Mouse (Mus musculus): ENCODE data around the gene Rbms2. TPM values are rescaled to one million over a fixed set of nuclear protein-coding genes. Genes with fewer than 3 reads are reported as not detected.

Gene Rbms2
- polyA plus RNA-seq, 1 experiment = 76.2 TPM

DNA sequence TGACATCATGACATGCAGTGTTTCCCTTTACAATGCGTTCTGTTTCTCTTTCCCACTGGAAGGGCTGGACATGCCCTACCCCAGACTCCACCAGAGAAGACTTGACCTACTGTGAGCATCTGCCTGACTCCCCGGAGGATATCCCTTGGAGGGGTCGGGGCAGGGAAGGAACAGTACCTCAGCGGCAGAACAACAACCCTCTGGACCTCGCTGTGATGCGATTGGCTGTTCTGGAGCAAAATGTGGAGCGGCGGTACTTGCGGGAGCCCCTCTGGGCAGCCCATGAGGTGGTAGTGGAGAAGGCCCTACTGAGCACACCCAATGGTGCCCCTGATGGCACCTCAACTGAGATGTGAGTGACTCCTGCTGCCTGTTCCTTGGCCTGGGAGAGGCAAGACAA, 55.3 kb downstream of the Rbms2 start:
- H3K27me3 ChIP-seq (ENCODE audit: control insufficient read depth, insufficient read depth, low read length) = no peaks in the 10 kb centered on the region
- no peak overlapping the region for H3K27ac ChIP-seq (ENCODE audit: control insufficient read depth, insufficient read depth, low read length)
- H3K36me3 ChIP-seq (ENCODE audit: control insufficient read depth, insufficient read depth, low read length) = peaks cover 94% of the 10 kb centered on the region
- no peak overlapping the region for H3K4me3 ChIP-seq (ENCODE audit: control insufficient read depth, insufficient read depth, low read length)
- 0 out of 2 replicates have a peak, but pooled peaks cover 4% of the 10 kb centered on the region for H3K4me1 ChIP-seq (replicated peaks; ENCODE audit: control insufficient read depth, insufficient read depth, low read length)
- TF ChIP-seq CTCF (IDR thresholded peaks at IDR 0.05; ENCODE audit: borderline replicate concordance, control insufficient read depth, extremely low read depth, insufficient read depth, low read length, poor library complexity) = no peak
- no peak for TF ChIP-seq POLR2A (IDR thresholded peaks at IDR 0.05; ENCODE audit: control insufficient read depth, extremely low read depth, insufficient read depth, low read length, poor library complexity)
- 98% methylated on average over 9 of the region's 9 CpGs for WGBS
- no peak for DNase-seq

DNA sequence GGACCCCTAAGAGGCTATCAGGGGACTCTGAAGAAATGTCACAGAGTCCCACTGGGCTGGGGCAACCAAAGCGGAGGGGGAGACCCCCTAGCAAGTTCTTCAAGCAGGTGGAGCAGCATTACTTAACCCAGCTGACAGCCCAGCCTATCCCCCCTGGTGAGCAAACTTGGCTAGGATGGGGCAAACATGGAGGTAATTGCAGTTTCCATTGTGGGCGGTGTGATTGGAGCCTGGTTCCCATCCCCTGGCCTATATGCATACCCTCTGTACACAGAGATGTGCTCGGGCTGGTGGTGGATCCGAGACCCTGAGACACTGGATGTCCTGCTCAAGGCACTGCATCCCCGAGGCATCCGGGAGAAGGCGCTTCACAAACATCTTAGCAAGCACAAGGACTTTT, 56.3 kb downstream of the Rbms2 start:
- H3K36me3 ChIP-seq (ENCODE audit: control insufficient read depth, insufficient read depth, low read length) = peaks cover 97% of the 10 kb centered on the region
- no peak for DNase-seq
- H3K27me3 ChIP-seq (ENCODE audit: control insufficient read depth, insufficient read depth, low read length) = no peaks in the 10 kb centered on the region
- 98% methylated on average over 7 of the region's 7 CpGs for WGBS
- no peaks in the 10 kb centered on the region for H3K4me1 ChIP-seq (replicated peaks; ENCODE audit: control insufficient read depth, insufficient read depth, low read length)
- TF ChIP-seq CTCF (IDR thresholded peaks at IDR 0.05; ENCODE audit: borderline replicate concordance, control insufficient read depth, extremely low read depth, insufficient read depth, low read length, poor library complexity) (no peak), POLR2A (IDR thresholded peaks at IDR 0.05; ENCODE audit: control insufficient read depth, extremely low read depth, insufficient read depth, low read length, poor library complexity) (no peak)
- H3K27ac ChIP-seq (ENCODE audit: control insufficient read depth, insufficient read depth, low read length) = no peak overlapping the region
- no peak overlapping the region for H3K4me3 ChIP-seq (ENCODE audit: control insufficient read depth, insufficient read depth, low read length)

DNA sequence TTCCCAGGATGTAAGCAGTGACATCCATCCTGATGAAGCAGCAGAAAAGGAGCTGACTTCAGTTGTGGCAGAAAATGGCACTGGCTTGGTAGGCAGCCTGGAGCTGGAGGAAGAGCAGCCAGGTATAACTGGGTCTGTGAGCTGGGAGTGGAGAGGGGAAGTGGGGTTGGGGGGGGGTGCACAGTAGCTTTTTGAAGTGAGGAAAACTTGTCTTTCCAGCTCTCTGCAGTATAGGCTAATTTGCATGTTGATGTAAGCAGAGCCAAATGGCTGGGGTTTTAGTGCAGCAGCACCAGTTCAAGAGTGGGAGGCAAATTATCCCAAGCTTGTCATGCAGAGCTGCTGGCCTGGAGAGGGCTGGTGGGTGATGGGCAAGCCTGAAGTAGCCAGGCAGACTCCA, 68.9 kb downstream of the Rbms2 start:
- Histone ChIP-seq H3K4me1 (replicated peaks; ENCODE audit: control insufficient read depth, insufficient read depth, low read length) (no peaks in the 10 kb centered on the region; the same call in 1 of the 2 replicates), H3K27me3 (ENCODE audit: control insufficient read depth, insufficient read depth, low read length) (no peaks in the 10 kb centered on the region), H3K4me3 (ENCODE audit: control insufficient read depth, insufficient read depth, low read length) (no peak overlapping the region), H3K36me3 (ENCODE audit: control insufficient read depth, insufficient read depth, low read length) (peaks cover 75% of the 10 kb centered on the region), H3K27ac (ENCODE audit: control insufficient read depth, insufficient read depth, low read length) (no peak overlapping the region)
- no peak for TF ChIP-seq CTCF (IDR thresholded peaks at IDR 0.05; ENCODE audit: borderline replicate concordance, control insufficient read depth, extremely low read depth, insufficient read depth, low read length, poor library complexity)
- no peak for TF ChIP-seq POLR2A (IDR thresholded peaks at IDR 0.05; ENCODE audit: control insufficient read depth, extremely low read depth, insufficient read depth, low read length, poor library complexity)
- DNase-seq = no peak

- 93% methylated on average over 4 of the region's 4 CpGs for WGBS
- no peaks in the 10 kb centered on the region; the same call in 1 of the 2 replicates for H3K4me1 ChIP-seq (replicated peaks; ENCODE audit: control insufficient read depth, insufficient read depth, low read length)
- H3K4me3 ChIP-seq (ENCODE audit: control insufficient read depth, insufficient read depth, low read length) = no peak overlapping the region
- no peaks in the 10 kb centered on the region for H3K27me3 ChIP-seq (ENCODE audit: control insufficient read depth, insufficient read depth, low read length)
- H3K36me3 ChIP-seq (ENCODE audit: control insufficient read depth, insufficient read depth, low read length) = peaks cover 65% of the 10 kb centered on the region
- no peak for DNase-seq
- H3K27ac ChIP-seq (ENCODE audit: control insufficient read depth, insufficient read depth, low read length) = no peak overlapping the region
- TF ChIP-seq CTCF (IDR thresholded peaks at IDR 0.05; ENCODE audit: borderline replicate concordance, control insufficient read depth, extremely low read depth, insufficient read depth, low read length, poor library complexity) (no peak), POLR2A (IDR thresholded peaks at IDR 0.05; ENCODE audit: control insufficient read depth, extremely low read depth, insufficient read depth, low read length, poor library complexity) (no peak)
Observed at GRCm38 (mm10) chr10:128110103-128110761, 69.9 kb downstream of the Rbms2 start.

DNA sequence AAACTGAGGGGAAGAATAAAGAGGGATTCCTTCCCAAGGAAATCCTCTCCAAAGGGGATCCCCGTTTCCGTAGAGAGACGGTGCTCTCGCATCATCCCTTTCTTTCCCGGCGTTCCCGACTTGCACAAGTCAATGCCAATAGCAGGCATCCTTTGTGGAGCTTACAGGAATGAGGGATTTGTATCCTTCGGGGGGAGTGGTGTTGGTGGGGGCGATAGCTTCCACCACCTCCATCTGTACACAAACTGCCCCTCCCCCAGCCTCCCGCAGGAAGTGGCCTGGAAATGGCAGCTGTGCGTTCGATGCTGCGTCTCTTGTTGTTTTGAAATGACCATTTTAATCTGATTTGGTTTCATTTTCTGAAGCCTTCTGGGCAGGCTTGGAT, 82.5 kb downstream of the Rbms2 start:
- TF ChIP-seq CTCF (IDR thresholded peaks at IDR 0.05; ENCODE audit: borderline replicate concordance, control insufficient read depth, extremely low read depth, insufficient read depth, low read length, poor library complexity) (no peak), POLR2A (IDR thresholded peaks at IDR 0.05; ENCODE audit: control insufficient read depth, extremely low read depth, insufficient read depth, low read length, poor library complexity) (no peak)
- DNase-seq = peak; percentile 71
- H3K4me1 ChIP-seq (replicated peaks; ENCODE audit: control insufficient read depth, insufficient read depth, low read length) = peaks cover 21% of the 10 kb centered on the region
- 0 out of 2 replicates have a peak, but pooled peaks cover under 1% of the 10 kb centered on the region for H3K36me3 ChIP-seq (ENCODE audit: control insufficient read depth, insufficient read depth, low read length)
- peak overlapping the region; percentile 91 for H3K4me3 ChIP-seq (ENCODE audit: control insufficient read depth, insufficient read depth, low read length)
- H3K27ac ChIP-seq (ENCODE audit: control insufficient read depth, insufficient read depth, low read length) = peak overlapping the region; percentile 12; the same call in 1 of the 2 replicates
- no peaks in the 10 kb centered on the region for H3K27me3 ChIP-seq (ENCODE audit: control insufficient read depth, insufficient read depth, low read length)
- WGBS = under 1% methylated on average over 13 of the region's 13 CpGs

DNA sequence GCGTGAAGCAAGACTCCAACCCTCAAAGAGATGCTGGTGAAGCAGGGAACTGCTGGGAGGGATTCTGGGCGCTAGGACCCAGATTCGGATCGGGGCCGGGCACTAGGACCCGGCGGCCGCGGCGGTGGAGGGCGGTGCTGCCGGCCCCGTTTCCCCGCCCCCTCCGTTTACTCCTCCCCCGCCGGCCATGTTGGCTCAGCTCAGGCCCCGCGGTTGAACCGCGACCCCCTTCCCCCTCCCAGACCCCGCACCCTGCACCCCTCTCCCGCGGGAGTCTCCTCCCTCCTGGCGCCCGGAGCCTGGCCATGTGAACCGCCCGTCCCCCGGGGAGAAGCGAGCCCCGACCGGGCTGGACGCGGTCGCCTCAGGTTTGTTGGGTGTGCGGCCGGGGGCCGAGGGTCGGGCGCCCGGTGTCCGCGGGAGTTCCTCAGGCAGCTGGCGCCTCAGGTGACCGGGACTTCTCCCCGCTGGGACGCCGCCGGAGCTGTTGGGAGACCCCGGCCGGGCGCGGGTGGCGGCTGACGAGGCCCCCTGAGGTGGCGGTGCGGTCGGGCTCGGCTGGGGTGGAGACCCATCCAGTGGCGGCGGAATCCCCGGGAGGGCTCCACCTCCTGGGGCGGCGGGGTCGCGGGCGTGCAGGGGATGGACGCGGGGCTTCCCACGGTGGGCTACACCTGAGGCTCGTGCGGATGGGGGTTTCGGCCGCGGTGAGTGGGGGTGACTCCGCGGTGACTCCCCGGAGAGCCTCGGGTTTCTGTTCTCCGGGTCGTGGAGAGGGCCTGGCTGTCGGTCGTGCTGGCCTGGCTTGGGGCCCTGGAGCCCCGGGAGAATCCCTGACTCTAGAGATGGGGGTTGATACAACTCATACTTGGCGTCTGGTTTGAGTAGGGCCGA, 83.2 kb downstream of the Rbms2 start:
- WGBS = under 1% methylated on average over 84 of the region's 86 CpGs
- peak; percentile 78 for DNase-seq
- no peaks in the 10 kb centered on the region for H3K36me3 ChIP-seq (ENCODE audit: control insufficient read depth, insufficient read depth, low read length)
- peaks cover 21% of the 10 kb centered on the region for H3K4me1 ChIP-seq (replicated peaks; ENCODE audit: control insufficient read depth, insufficient read depth, low read length)
- TF ChIP-seq POLR2A (IDR thresholded peaks at IDR 0.05; ENCODE audit: control insufficient read depth, extremely low read depth, insufficient read depth, low read length, poor library complexity) (no peak), CTCF (IDR thresholded peaks at IDR 0.05; ENCODE audit: borderline replicate concordance, control insufficient read depth, extremely low read depth, insufficient read depth, low read length, poor library complexity) (no peak)
- no peaks in the 10 kb centered on the region for H3K27me3 ChIP-seq (ENCODE audit: control insufficient read depth, insufficient read depth, low read length)
- H3K27ac ChIP-seq (ENCODE audit: control insufficient read depth, insufficient read depth, low read length) = peak overlapping the region; percentile 12; the same call in 1 of the 2 replicates
- H3K4me3 ChIP-seq (ENCODE audit: control insufficient read depth, insufficient read depth, low read length) = peak overlapping the region; percentile 91
